Mouse (Mus musculus) intestine, embryonic 14.5 days (tissue): Measurements from ENCODE around the gene Rnasel. TPM values are rescaled to one million over a fixed set of nuclear protein-coding genes. Genes with fewer than 3 reads are reported as not detected.

Source experiments
- ATAC-seq: fragments of 200-750 bp; cut with Nextera tagmentation; replicated peaks from 2 replicates; pipeline ENCODE4 v1.8.0; 2017; ENCODE audit warnings: low read depth, moderate number of reproducible peaks, moderate TSS enrichment, moderate library complexity; ENCODE audit not compliant: low FRiP score, low TSS enrichment
- DNase-seq: peaks from one replicate; pipeline ENCODE4 v3.0.0-alpha.2; 2018; ENCODE audit warnings: low spot score
- H3K27ac ChIP-seq: fragments of 300-500 bp; sonication (generic); 2 replicates; pipeline ENCODE4 v1.5.1; 2014; ENCODE audit warnings: low read depth, mild to moderate bottlenecking, control low read depth
- H3K27me3 ChIP-seq: fragments of 300-500 bp; sonication (generic); replicated peaks from 2 replicates; pipeline ENCODE4 v1.6.1; 2014; ENCODE audit warnings: low read length, control low read depth; ENCODE audit not compliant: control insufficient read depth, insufficient read depth
- H3K36me3 ChIP-seq: fragments of 300-500 bp; sonication (generic); 2 replicates; pipeline ENCODE4 v1.6.1; 2014; ENCODE audit warnings: low read length, control low read depth; ENCODE audit not compliant: control insufficient read depth, insufficient read depth
- H3K4me1 ChIP-seq: fragments of 300-500 bp; sonication (generic); replicated peaks from 2 replicates; pipeline ENCODE4 v1.6.1; 2014; ENCODE audit warnings: low read length, control low read depth, mixed read lengths; ENCODE audit not compliant: control insufficient read depth, insufficient read depth
- H3K4me2 ChIP-seq: fragments of 300-500 bp; sonication (generic); 2 replicates; pipeline ENCODE4 v1.6.1; 2014; ENCODE audit warnings: low read length
- H3K4me3 ChIP-seq: fragments of 300-500 bp; sonication (generic); 2 replicates; pipeline ENCODE4 v1.5.1; 2014; ENCODE audit warnings: low read depth, low read length, control low read depth, mixed read lengths
- H3K9ac ChIP-seq: fragments of 300-500 bp; sonication (generic); 2 replicates; pipeline ENCODE4 v1.6.1; 2014; ENCODE audit warnings: mild to moderate bottlenecking, low read length
- H3K9me3 ChIP-seq: fragments of 300-500 bp; sonication (generic); 2 replicates; pipeline ENCODE4 v1.6.1; 2016; ENCODE audit warnings: low read length, control low read depth; ENCODE audit not compliant: control insufficient read depth
- WGBS: fragments of 180-500 bp; shearing (Covaris S2); extraction: QIAGEN DNeasy Blood & Tissue Kit; methylation state at CpG from one replicate; pipeline ENCODE4 v1.1.7; 2014; 5-methylcytosine and 5-hydroxymethylcytosine counted together
- polyA plus RNA-seq: library from polyadenylated mRNA; unstranded; fragments of >200 nt; fragmentation: Nextera tagmentation; extraction: Ambion mirVana; gene quantifications from 2 replicates; pipeline ENCODE4 v1.2.1, GENCODE M21; 2014

The Rnasel gene
- polyA plus RNA-seq, 1 experiment from 2014 or later = 15.8 TPM

GRCm38 (mm10) chr1:153726636-153727035 is 22.6 kb upstream of the Rnasel start:
- Histone ChIP-seq H3K9me3 (no peaks in the 10 kb centered on the region), H3K27me3 (no peaks in the 10 kb centered on the region), H3K4me3 (no peak overlapping the region), H3K9ac (no peak overlapping the region), H3K36me3 (no peaks in the 10 kb centered on the region), H3K27ac (no peak overlapping the region), H3K4me2 (no peak overlapping the region), H3K4me1 (no peaks in the 10 kb centered on the region)
- no peak for ATAC-seq
- 79% methylated on average over 16 of the region's 16 CpGs for WGBS
- no peak for DNase-seq

- no peaks in the 10 kb centered on the region for H3K4me1 ChIP-seq
- peaks cover 7% of the 10 kb centered on the region for H3K27me3 ChIP-seq
- H3K27ac ChIP-seq = no peak overlapping the region
- DNase-seq = no peak
- H3K4me3 ChIP-seq = no peak overlapping the region
- no peak for ATAC-seq
- WGBS = 67% methylated on average over 2 of the region's 2 CpGs
- no peaks in the 10 kb centered on the region for H3K9me3 ChIP-seq
- H3K4me2 ChIP-seq = no peak overlapping the region
- H3K36me3 ChIP-seq = no peaks in the 10 kb centered on the region
- H3K9ac ChIP-seq = no peak overlapping the region
These were observed 19.4 kb upstream of the Rnasel start for GRCm38 (mm10) chr1:153729806-153730205.

DNA sequence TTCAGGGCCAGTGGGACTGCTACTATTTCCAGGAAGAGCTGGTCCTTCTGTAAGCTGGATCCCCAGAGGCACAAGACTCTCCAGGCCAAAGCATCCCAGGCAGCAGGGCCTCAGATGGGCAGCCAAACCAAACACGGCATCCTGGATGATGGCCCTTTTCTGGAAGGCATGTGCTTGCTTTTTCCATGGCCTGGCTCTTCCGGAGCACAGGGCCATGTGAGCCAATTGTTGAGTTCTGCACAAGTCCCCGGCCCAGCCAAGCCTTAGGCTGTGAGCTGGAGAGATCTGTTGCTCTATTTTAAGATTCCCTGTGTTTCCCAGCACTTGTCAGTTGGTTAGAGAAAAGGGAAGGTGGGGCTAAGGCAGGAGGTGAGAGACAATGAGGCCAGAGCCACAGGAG is 18.6 kb upstream of the Rnasel start:
- DNase-seq = no peak
- peaks cover 11% of the 10 kb centered on the region for H3K27me3 ChIP-seq
- no peak overlapping the region for H3K4me2 ChIP-seq
- no peaks in the 10 kb centered on the region for H3K9me3 ChIP-seq
- no peak overlapping the region for H3K9ac ChIP-seq
- WGBS = 51% methylated on average over 3 of the region's 3 CpGs
- H3K36me3 ChIP-seq = no peaks in the 10 kb centered on the region
- no peak overlapping the region for H3K4me3 ChIP-seq
- ATAC-seq = no peak
- H3K4me1 ChIP-seq = no peaks in the 10 kb centered on the region
- H3K27ac ChIP-seq = no peak overlapping the region

GRCm38 (mm10) chr1:153733181-153733580 is 16.0 kb upstream of the Rnasel start:
- Histone ChIP-seq H3K4me1 (no peaks in the 10 kb centered on the region), H3K4me3 (no peak overlapping the region), H3K27ac (no peak overlapping the region), H3K27me3 (peaks cover 23% of the 10 kb centered on the region), H3K36me3 (no peaks in the 10 kb centered on the region), H3K9me3 (no peaks in the 10 kb centered on the region), H3K4me2 (no peak overlapping the region), H3K9ac (no peak overlapping the region)
- DNase-seq = no peak
- 50% methylated on average over 9 of the region's 9 CpGs for WGBS
- ATAC-seq = no peak

GRCm38 (mm10) chr1:153734866-153735265 is 14.4 kb upstream of the Rnasel start:
- DNase-seq (no peak), ATAC-seq (no peak)
- no peaks in the 10 kb centered on the region for H3K4me1 ChIP-seq
- no peak overlapping the region for H3K27ac ChIP-seq
- no peak overlapping the region for H3K9ac ChIP-seq
- no peaks in the 10 kb centered on the region for H3K9me3 ChIP-seq
- H3K27me3 ChIP-seq = peaks cover 38% of the 10 kb centered on the region
- H3K4me2 ChIP-seq = no peak overlapping the region
- WGBS = 70% methylated on average over 4 of the region's 4 CpGs
- no peaks in the 10 kb centered on the region for H3K36me3 ChIP-seq
- no peak overlapping the region for H3K4me3 ChIP-seq

GRCm38 (mm10) chr1:153736096-153736495 is 13.1 kb upstream of the Rnasel start:
- Histone ChIP-seq H3K9me3 (no peaks in the 10 kb centered on the region), H3K9ac (no peak overlapping the region), H3K4me3 (no peak overlapping the region), H3K27ac (no peak overlapping the region), H3K36me3 (no peaks in the 10 kb centered on the region), H3K4me1 (peaks cover 5% of the 10 kb centered on the region; the same call in 1 of the 2 replicates), H3K27me3 (peaks cover 49% of the 10 kb centered on the region), H3K4me2 (no peak overlapping the region)
- WGBS = 64% methylated on average over 6 of the region's 6 CpGs
- DNase-seq (no peak), ATAC-seq (no peak)

DNA sequence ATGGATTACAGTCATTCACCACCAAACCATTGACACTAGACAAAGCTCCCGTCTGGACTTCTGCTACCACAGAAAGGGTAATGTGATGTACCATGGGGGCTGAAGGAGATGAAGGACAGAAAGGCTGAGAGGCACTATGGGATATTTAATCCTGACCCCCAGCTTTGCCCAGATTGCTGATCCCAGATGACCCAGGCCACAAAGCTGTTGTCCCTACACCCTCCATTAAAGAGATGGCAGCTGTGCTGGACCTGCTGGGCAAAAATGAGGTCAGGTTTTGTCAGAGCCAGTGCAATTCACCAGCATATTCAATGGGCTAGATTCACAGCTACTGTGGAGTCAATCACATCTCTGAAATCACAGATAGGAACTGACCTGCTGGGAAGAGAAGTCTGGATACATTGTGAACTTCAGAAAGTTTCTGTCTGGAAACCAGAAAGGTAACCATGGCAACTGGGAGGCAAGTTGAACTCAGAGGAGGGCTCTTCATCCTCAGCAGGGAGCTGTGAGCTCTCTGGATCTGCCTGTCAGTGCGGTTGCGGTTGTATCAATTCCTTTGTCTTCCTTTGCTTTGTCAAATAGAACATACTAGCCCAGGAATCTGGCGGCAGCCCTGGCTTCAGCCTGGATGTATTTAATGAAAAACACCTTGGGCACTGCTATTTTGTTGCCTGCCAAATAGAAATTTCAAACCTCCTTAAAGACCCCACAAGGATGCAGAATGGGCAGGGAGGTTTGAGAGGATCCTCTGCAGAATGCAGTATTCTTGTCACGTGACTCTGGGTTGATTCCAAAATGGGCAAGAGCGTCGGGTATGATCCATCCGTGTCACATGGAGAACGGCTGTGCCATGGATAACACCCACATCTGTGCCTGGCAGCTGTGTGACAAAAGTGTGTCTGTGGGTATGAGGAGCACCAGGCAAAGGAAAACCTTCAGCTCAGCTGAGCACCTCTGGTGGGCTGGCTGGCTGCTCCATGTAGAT is 11.8 kb upstream of the Rnasel start:
- Histone ChIP-seq H3K9ac (no peak overlapping the region), H3K4me1 (peaks cover 5% of the 10 kb centered on the region; the same call in 1 of the 2 replicates), H3K36me3 (no peaks in the 10 kb centered on the region), H3K9me3 (no peaks in the 10 kb centered on the region), H3K4me2 (no peak overlapping the region), H3K27ac (no peak overlapping the region), H3K4me3 (no peak overlapping the region), H3K27me3 (peaks cover 58% of the 10 kb centered on the region)
- ATAC-seq (no peak), DNase-seq (no peak)
- 57% methylated on average over 9 of the region's 9 CpGs for WGBS

DNA sequence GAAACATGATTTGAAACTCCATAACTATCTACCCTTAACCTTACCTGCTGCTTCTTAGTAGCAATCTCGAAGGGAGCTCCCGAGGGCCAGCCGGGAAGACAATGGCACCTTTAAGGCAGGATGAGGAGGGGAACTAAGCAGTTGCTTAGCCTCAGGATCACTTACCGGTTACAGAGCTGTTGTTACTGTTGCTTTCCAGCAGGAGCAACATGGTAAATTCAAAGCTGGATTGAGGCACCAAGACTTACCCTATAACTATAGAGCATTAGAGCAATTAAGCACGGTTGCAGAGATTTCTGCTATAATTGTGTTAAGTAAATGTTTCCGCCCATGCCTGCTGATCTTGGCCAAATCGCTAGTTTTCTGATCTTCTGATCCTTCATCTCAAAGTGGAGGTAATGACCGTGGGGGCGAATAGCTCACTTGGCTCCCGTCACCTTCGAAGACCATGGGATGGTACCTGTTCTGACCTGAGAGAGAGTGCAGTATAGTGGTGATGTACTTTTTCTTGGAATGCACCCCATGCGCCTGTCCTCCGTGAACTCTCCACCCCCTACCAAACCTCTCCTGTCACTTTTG is 9.7 kb upstream of the Rnasel start:
- Histone ChIP-seq H3K4me1 (peaks cover 5% of the 10 kb centered on the region; the same call in 1 of the 2 replicates), H3K4me3 (peak overlapping the region; percentile 40), H3K9me3 (no peaks in the 10 kb centered on the region), H3K27ac (no peak overlapping the region), H3K4me2 (peak overlapping the region; percentile 68), H3K9ac (no peak overlapping the region), H3K27me3 (peaks cover 54% of the 10 kb centered on the region), H3K36me3 (no peaks in the 10 kb centered on the region)
- 17% methylated on average over 13 of the region's 13 CpGs for WGBS
- ATAC-seq = no peak
- DNase-seq = no peak
